Mouse (Mus musculus) limb, embryonic 11.5 days (tissue): ENCODE data around the gene Plin3. TPM values are rescaled to one million over a fixed set of nuclear protein-coding genes. Genes with fewer than 3 reads are reported as not detected.
A peak's percentile ranks its signal among the peaks of the same experiment; 100 is the strongest.

ENCODE experiments used
- ATAC-seq: fragments of 200-750 bp; cut with Nextera tagmentation; 2 replicates; pipeline ENCODE4 v1.8.0; 2017; ENCODE audit warnings: low read depth; ENCODE audit not compliant: insufficient number of reproducible peaks, low FRiP score, low TSS enrichment
- DNase-seq: peaks from one replicate; pipeline ENCODE4 v3.0.0-alpha.2; 2015; ENCODE audit warnings: low spot score
- H3K27ac ChIP-seq: fragments of 300-500 bp; sonication (generic); replicated peaks from 2 replicates; pipeline ENCODE4 v1.5.1; 2014; ENCODE audit warnings: low read depth, mild to moderate bottlenecking, low read length
- H3K27me3 ChIP-seq: fragments of 300-500 bp; sonication (generic); 2 replicates; pipeline ENCODE4 v1.6.1; 2014; ENCODE audit warnings: mild to moderate bottlenecking, low read length, mixed read lengths; ENCODE audit not compliant: control insufficient read depth, insufficient read depth
- H3K36me3 ChIP-seq: fragments of 300-500 bp; sonication (generic); 2 replicates; pipeline ENCODE4 v1.6.1; 2014; ENCODE audit warnings: mild to moderate bottlenecking, low read length, moderate library complexity, mixed read lengths; ENCODE audit not compliant: control insufficient read depth, insufficient read depth
- H3K4me1 ChIP-seq: fragments of 300-500 bp; sonication (generic); 2 replicates; pipeline ENCODE4 v1.6.1; 2014; ENCODE audit warnings: low read length, mixed read lengths; ENCODE audit not compliant: control insufficient read depth, insufficient read depth
- H3K4me2 ChIP-seq: fragments of 300-500 bp; sonication (generic); 2 replicates; pipeline ENCODE4 v1.6.1; 2014; ENCODE audit warnings: low read depth, mild to moderate bottlenecking, moderate library complexity; ENCODE audit not compliant: severe bottlenecking
- H3K4me3 ChIP-seq: fragments of 300-500 bp; sonication (generic); 2 replicates; pipeline ENCODE4 v1.5.1; 2014; ENCODE audit warnings: low read depth, low read length
- H3K9ac ChIP-seq: fragments of 300-500 bp; sonication (generic); 2 replicates; pipeline ENCODE4 v1.6.1; 2014; ENCODE audit warnings: mild to moderate bottlenecking, low read length
- H3K9me3 ChIP-seq: fragments of 300-500 bp; sonication (generic); 2 replicates; pipeline ENCODE4 v1.6.1; 2016; ENCODE audit warnings: low read length; ENCODE audit not compliant: control insufficient read depth
- WGBS: fragments of 180-500 bp; shearing (Covaris S2); extraction: QIAGEN DNeasy Blood & Tissue Kit; methylation state at CpG from one replicate; pipeline ENCODE4 v1.1.7; 2014; 5-methylcytosine and 5-hydroxymethylcytosine counted together
- polyA plus RNA-seq: library from polyadenylated mRNA; unstranded; fragments of >200 nt; fragmentation: Nextera tagmentation; extraction: Ambion mirVana; gene quantifications from 2 replicates; pipeline ENCODE4 v1.2.1, GENCODE M21; 2014

The Plin3 gene
- polyA plus RNA-seq, 1 experiment from 2014 or later = 66.0 TPM

- Histone ChIP-seq H3K4me1 (0 out of 2 replicates have a peak, but pooled peaks cover 3% of the 10 kb centered on the region), H3K4me3 (peak within 1 kb of the TSS; percentile 65), H3K9ac (peak within 1 kb of the TSS; percentile 43; the same call in 1 of the 2 replicates), H3K4me2 (peak within 1 kb of the TSS; percentile 90), H3K27me3 (no peaks in the 10 kb centered on the region), H3K36me3 (peaks cover 8% of the 10 kb centered on the region), H3K9me3 (no peaks in the 10 kb centered on the region), H3K27ac (peak within 1 kb of the TSS; percentile 56; the same call in 1 of the 2 replicates)
- ATAC-seq (peak; percentile 90), DNase-seq (peak; percentile 91)
- WGBS = under 1% methylated on average over 28 of the region's 28 CpGs
Measured at GRCm38 (mm10) chr17:56256239-56256881, 36.3 kb downstream of the Plin3 start, which contains the start of gene Fem1a. TSS of gene Fem1a (plus strand) at chr17:56256810.

GRCm38 (mm10) chr17:56255863-56256238 lies 36.8 kb downstream of the Plin3 start:
- H3K36me3 ChIP-seq = peaks cover 4% of the 10 kb centered on the region; the same call in 1 of the 2 replicates
- DNase-seq = peak; percentile 99
- no peaks in the 10 kb centered on the region for H3K9me3 ChIP-seq
- peaks cover 6% of the 10 kb centered on the region; the same call in 1 of the 2 replicates for H3K4me1 ChIP-seq
- peak; percentile 83 for ATAC-seq
- H3K4me2 ChIP-seq = peak overlapping the region; percentile 67
- no peaks in the 10 kb centered on the region for H3K27me3 ChIP-seq
- H3K9ac ChIP-seq = no peak overlapping the region
- under 1% methylated on average over 32 of the region's 32 CpGs for WGBS
- H3K4me3 ChIP-seq = peak overlapping the region; percentile 65
- H3K27ac ChIP-seq = peak overlapping the region; percentile 56; the same call in 1 of the 2 replicates

GRCm38 (mm10) chr17:56255429-56255828 lies 37.2 kb downstream of the Plin3 start:
- H3K4me1 ChIP-seq = peaks cover 8% of the 10 kb centered on the region; the same call in 1 of the 2 replicates
- H3K9ac ChIP-seq = no peak overlapping the region; the same call in 1 of the 2 replicates
- peak overlapping the region; percentile 56; the same call in 1 of the 2 replicates for H3K27ac ChIP-seq
- 24% methylated on average over 9 of the region's 9 CpGs for WGBS
- H3K36me3 ChIP-seq = peaks cover 4% of the 10 kb centered on the region; the same call in 1 of the 2 replicates
- peak; percentile 68 for DNase-seq
- H3K9me3 ChIP-seq = no peaks in the 10 kb centered on the region
- peak; percentile 3; the same call in 1 of the 2 replicates for ATAC-seq
- H3K4me2 ChIP-seq = peak overlapping the region; percentile 67
- peak overlapping the region; percentile 65 for H3K4me3 ChIP-seq
- no peaks in the 10 kb centered on the region for H3K27me3 ChIP-seq

GRCm38 (mm10) chr17:56254695-56255094 lies 38.0 kb downstream of the Plin3 start:
- Histone ChIP-seq H3K4me2 (no peak overlapping the region), H3K27ac (no peak overlapping the region), H3K9me3 (no peaks in the 10 kb centered on the region), H3K4me1 (peaks cover 8% of the 10 kb centered on the region; the same call in 1 of the 2 replicates), H3K36me3 (peaks cover 4% of the 10 kb centered on the region; the same call in 1 of the 2 replicates), H3K4me3 (no peak overlapping the region), H3K9ac (no peak overlapping the region), H3K27me3 (no peaks in the 10 kb centered on the region)
- no peak for ATAC-seq
- no peak for DNase-seq
- 85% methylated on average over 4 of the region's 4 CpGs for WGBS

GRCm38 (mm10) chr17:56251136-56251829 lies 41.4 kb downstream of the Plin3 start:
- no peaks in the 10 kb centered on the region for H3K36me3 ChIP-seq
- H3K9ac ChIP-seq = no peak overlapping the region
- 27% methylated on average over 6 of the region's 6 CpGs for WGBS
- H3K27ac ChIP-seq = 0 out of 2 replicates have a peak overlapping the region, but pooled peaks have one; percentile 2
- H3K4me2 ChIP-seq = no peak overlapping the region
- no peaks in the 10 kb centered on the region for H3K27me3 ChIP-seq
- no peak overlapping the region for H3K4me3 ChIP-seq
- ATAC-seq (no peak), DNase-seq (peak; percentile 82)
- H3K9me3 ChIP-seq = no peaks in the 10 kb centered on the region
- peaks cover 5% of the 10 kb centered on the region; the same call in 1 of the 2 replicates for H3K4me1 ChIP-seq

GRCm38 (mm10) chr17:56245608-56246007 lies 47.1 kb downstream of the Plin3 start:
- WGBS = 65% methylated on average over 7 of the region's 7 CpGs

GRCm38 (mm10) chr17:56241541-56242401 lies 50.9 kb downstream of the Plin3 start:
- ATAC-seq (0 out of 2 replicates have a peak, but pooled peaks have one; percentile 47), DNase-seq (peak; percentile 97)
- H3K9ac ChIP-seq = no peak overlapping the region
- H3K4me2 ChIP-seq = no peak overlapping the region
- 1% methylated on average over 33 of the region's 33 CpGs for WGBS
- no peak overlapping the region for H3K4me3 ChIP-seq
- H3K36me3 ChIP-seq = no peaks in the 10 kb centered on the region
- no peaks in the 10 kb centered on the region; the same call in 1 of the 2 replicates for H3K4me1 ChIP-seq
- H3K27ac ChIP-seq = no peak overlapping the region
- H3K27me3 ChIP-seq = no peaks in the 10 kb centered on the region
- no peaks in the 10 kb centered on the region for H3K9me3 ChIP-seq

More at GRCm38 (mm10) chr17:56245608-56246007, 47.1 kb downstream of the Plin3 start:
- Histone ChIP-seq H3K36me3 (no peaks in the 10 kb centered on the region), H3K27ac (no peak overlapping the region), H3K4me2 (no peak overlapping the region), H3K27me3 (no peaks in the 10 kb centered on the region), H3K4me1 (no peaks in the 10 kb centered on the region; the same call in 1 of the 2 replicates), H3K9ac (no peak overlapping the region), H3K4me3 (no peak overlapping the region), H3K9me3 (no peaks in the 10 kb centered on the region)
- ATAC-seq = no peak
- DNase-seq = no peak
